In the genomic region with DNA sequence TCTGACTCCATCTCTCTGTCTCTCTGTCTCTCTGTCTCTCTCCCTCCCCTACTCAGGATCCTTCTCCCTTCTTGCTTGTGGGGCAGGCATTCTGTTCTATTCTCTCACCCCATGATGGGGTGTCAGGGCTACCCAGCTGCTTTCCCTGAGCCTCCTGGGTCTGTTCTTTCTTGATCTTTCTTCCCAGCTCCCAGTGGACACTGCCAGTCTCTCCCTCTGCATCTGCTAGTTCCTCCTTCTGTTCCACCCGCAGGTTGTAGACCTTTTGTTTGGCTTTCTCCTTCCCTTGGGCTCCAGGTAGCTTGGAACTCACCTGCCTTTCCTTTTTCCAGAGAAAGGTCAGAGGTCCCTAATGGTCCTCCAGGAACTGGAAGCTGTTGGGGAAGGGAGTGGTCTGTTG, we compare ENCODE assay signal across 10 mouse cellular contexts. TPM values are rescaled to one million over a fixed set of nuclear protein-coding genes. Genes with fewer than 3 reads are reported as not detected.
DNase-seq lines count a peak whose midpoint lies in the region; ATAC-seq and TF ChIP-seq lines count a peak whose summit lies in the region.
"Had no signal": no experiment of that assay in that cellular context is flagged by ENCODE, and none has a peak within 500 bp of the region (broad histone marks: within the 10 kb centered on the region; RNA-seq: fewer than 3 reads in every experiment).

No protein-coding gene starts in this region.

- ATAC-seq in heart, embryonic 12.5 days (ENCODE audit: insufficient number of reproducible peaks, low FRiP score): no peak
- ATAC-seq in hindbrain, embryonic 15.5 days (ENCODE audit: low FRiP score, low read depth): no peak
- no peak for ATAC-seq in midbrain, embryonic 12.5 days (ENCODE audit: low FRiP score, low read depth)

- H3K4me2 ChIP-seq in heart, embryonic 12.5 days: peak overlapping the region; percentile 94
- H3K4me2 ChIP-seq in hindbrain, embryonic 15.5 days: peak overlapping the region; percentile 92
- peak overlapping the region; percentile 80 for H3K4me2 ChIP-seq in midbrain, embryonic 12.5 days (replicated peaks)

- peaks cover 6% of the 10 kb centered on the region; the same call in 1 of the 2 replicates for H3K36me3 ChIP-seq in heart, embryonic 12.5 days
- H3K36me3 ChIP-seq in hindbrain, embryonic 15.5 days: peaks cover 20% of the 10 kb centered on the region; the same call in 1 of the 2 replicates
- H3K36me3 ChIP-seq in midbrain, embryonic 12.5 days: peaks cover 27% of the 10 kb centered on the region

- DNase-seq in heart, adult 8-10 months (ENCODE audit: low spot score): no peak
- DNase-seq in thymus, postnatal 36 days: no peak
- DNase-seq in urinary bladder, postnatal 10 days (ENCODE audit: low spot score): no peak
- no peak for DNase-seq in gastrocnemius, postnatal 10 days
- DNase-seq: B cell, adult 2 months; kidney, adult 9 months had no signal

- no peaks in the 10 kb centered on the region for H3K27me3 ChIP-seq in heart, embryonic 12.5 days (replicated peaks)
- H3K27me3 ChIP-seq in hindbrain, embryonic 15.5 days: no peaks in the 10 kb centered on the region
- no peaks in the 10 kb centered on the region for H3K27me3 ChIP-seq in midbrain, embryonic 12.5 days

- WGBS in heart, embryonic 12.5 days: 32% methylated on average over 1 of the region's 1 CpGs
- 23% methylated on average over 1 of the region's 1 CpGs for WGBS in hindbrain, embryonic 15.5 days
- WGBS in midbrain, embryonic 12.5 days: 46% methylated on average over 1 of the region's 1 CpGs

- H3K9ac ChIP-seq in heart, embryonic 12.5 days: peak overlapping the region; percentile 58
- peak overlapping the region; percentile 93 for H3K9ac ChIP-seq in hindbrain, embryonic 15.5 days
- peak overlapping the region; percentile 99 for H3K9ac ChIP-seq in midbrain, embryonic 12.5 days (replicated peaks)

- H3K27ac ChIP-seq in heart, embryonic 12.5 days (ENCODE audit: poor library complexity, severe bottlenecking): peak overlapping the region; percentile 68
- no peak overlapping the region for H3K27ac ChIP-seq in cortical plate, adult 2 months (ENCODE audit: insufficient read depth, low read length)
- peak overlapping the region; percentile 95 for H3K27ac ChIP-seq in hindbrain, embryonic 15.5 days (replicated peaks)
- H3K27ac ChIP-seq in midbrain, embryonic 12.5 days (replicated peaks): peak overlapping the region; percentile 76

- no peak for TF ChIP-seq CTCF in cortical plate, adult 2 months (IDR thresholded peaks at IDR 0.05; ENCODE audit: extremely low read depth, insufficient read depth, low read length)

- no peak for TF ChIP-seq POLR2A in cortical plate, adult 2 months (IDR thresholded peaks at IDR 0.05; ENCODE audit: extremely low read depth, insufficient read depth, low read length)

- peaks cover 64% of the 10 kb centered on the region for H3K4me1 ChIP-seq in heart, embryonic 12.5 days (replicated peaks)
- H3K4me1 ChIP-seq in cortical plate, adult 2 months (ENCODE audit: control insufficient read depth, insufficient read depth, low read length): peaks cover 4% of the 10 kb centered on the region; the same call in 1 of the 2 replicates
- H3K4me1 ChIP-seq in hindbrain, embryonic 15.5 days (replicated peaks): peaks cover 72% of the 10 kb centered on the region
- H3K4me1 ChIP-seq in midbrain, embryonic 12.5 days: peaks cover 62% of the 10 kb centered on the region

- no peaks in the 10 kb centered on the region for H3K9me3 ChIP-seq in heart, embryonic 12.5 days (replicated peaks)
- H3K9me3 ChIP-seq in hindbrain, embryonic 15.5 days: no peaks in the 10 kb centered on the region
- no peaks in the 10 kb centered on the region for H3K9me3 ChIP-seq in midbrain, embryonic 12.5 days

- H3K4me3 ChIP-seq in heart, embryonic 12.5 days: peak overlapping the region; percentile 78
- peak overlapping the region; percentile 50 for H3K4me3 ChIP-seq in cortical plate, adult 2 months (ENCODE audit: insufficient read depth, low read length)
- H3K4me3 ChIP-seq in hindbrain, embryonic 15.5 days: peak overlapping the region; percentile 76
- peak overlapping the region; percentile 85 for H3K4me3 ChIP-seq in midbrain, embryonic 12.5 days

RNA-seq across cellular contexts. Expression of a gene that starts 1.7 kb away (rescaled TPM):
- 14.8 and 16.5 TPM in 2 replicates for polyA plus RNA-seq in heart, embryonic 12.5 days (2016; fragmentation: Nextera tagmentation; extraction: Ambion mirVana)
- total RNA-seq in heart, adult 8-10 months (2022): 1 to 10 TPM in 2 of 4 experiments, under 1 TPM in 2; 0.72 to 1.1 (median 0.96) TPM
- 17.8 and 18.0 TPM in 2 replicates for polyA plus RNA-seq in cortical plate, adult 2 months (2012; rRNA removed)
- polyA plus RNA-seq in hindbrain, embryonic 15.5 days (2015; fragmentation: Nextera tagmentation; extraction: Ambion mirVana): 146 and 176 TPM in 2 replicates
- 93.5 and 100 TPM in 2 replicates for polyA plus RNA-seq in midbrain, embryonic 12.5 days (2016; fragmentation: Nextera tagmentation; extraction: Ambion mirVana)
- total RNA-seq in gastrocnemius, postnatal 10 days (2021): 1 to 10 TPM; 3.5 to 6.1 TPM

RNA-seq across cellular contexts. Expression of a gene that starts 20.6 kb away (rescaled TPM):
- polyA plus RNA-seq in heart, embryonic 12.5 days (2016; fragmentation: Nextera tagmentation; extraction: Ambion mirVana): 10.4 and 12.2 TPM in 2 replicates
- 10 to 100 TPM; 43.9 to 47.4 (median 45.6) TPM for total RNA-seq in heart, adult 8-10 months (2022)
- 284 and 326 TPM in 2 replicates for polyA plus RNA-seq in cortical plate, adult 2 months (2012; rRNA removed)
- 20.7 and 21.4 TPM in 2 replicates for polyA plus RNA-seq in hindbrain, embryonic 15.5 days (2015; fragmentation: Nextera tagmentation; extraction: Ambion mirVana)
- polyA plus RNA-seq in midbrain, embryonic 12.5 days (2016; fragmentation: Nextera tagmentation; extraction: Ambion mirVana): 15.7 and 17.7 TPM in 2 replicates
- total RNA-seq in gastrocnemius, postnatal 10 days (2021): 10 to 100 TPM; 46.8 to 54.9 TPM

RNA-seq across cellular contexts. Expression of a gene that starts 29.7 kb away (rescaled TPM):
- polyA plus RNA-seq in heart, embryonic 12.5 days (2016; fragmentation: Nextera tagmentation; extraction: Ambion mirVana): 65.1 and 68.3 TPM in 2 replicates
- total RNA-seq in heart, adult 8-10 months (2022): 100 to 1,000 TPM; 469 to 545 (median 504) TPM
- polyA plus RNA-seq in cortical plate, adult 2 months (2012; rRNA removed): 106 TPM in 2 replicates
- polyA plus RNA-seq in hindbrain, embryonic 15.5 days (2015; fragmentation: Nextera tagmentation; extraction: Ambion mirVana): 26.2 and 33.4 TPM in 2 replicates
- 19.1 and 22.7 TPM in 2 replicates for polyA plus RNA-seq in midbrain, embryonic 12.5 days (2016; fragmentation: Nextera tagmentation; extraction: Ambion mirVana)
- 100 to 1,000 TPM; 345 to 347 TPM for total RNA-seq in gastrocnemius, postnatal 10 days (2021)

RNA-seq across cellular contexts. Expression of a gene that starts 35.3 kb away (rescaled TPM):
- polyA plus RNA-seq in heart, embryonic 12.5 days (2016; fragmentation: Nextera tagmentation; extraction: Ambion mirVana): 20.6 and 26.6 TPM in 2 replicates
- 100 to 1,000 TPM; 202 to 221 (median 208) TPM for total RNA-seq in heart, adult 8-10 months (2022)
- polyA plus RNA-seq in cortical plate, adult 2 months (2012; rRNA removed): 1.6 and 1.8 TPM in 2 replicates
- 0.19 TPM in 1 of 2 replicates, not detected in the other for polyA plus RNA-seq in hindbrain, embryonic 15.5 days (2015; fragmentation: Nextera tagmentation; extraction: Ambion mirVana)
- not detected in 2 replicates for polyA plus RNA-seq in midbrain, embryonic 12.5 days (2016; fragmentation: Nextera tagmentation; extraction: Ambion mirVana)
- total RNA-seq in gastrocnemius, postnatal 10 days (2021): 100 to 1,000 TPM; 185 to 194 TPM

RNA-seq across cellular contexts. Expression of a gene that starts 44.0 kb away (rescaled TPM):
- polyA plus RNA-seq in heart, embryonic 12.5 days (2016; fragmentation: Nextera tagmentation; extraction: Ambion mirVana): 0.30 TPM in 1 of 2 replicates, not detected in the other
- total RNA-seq in heart, adult 8-10 months (2022): not detected
- polyA plus RNA-seq in cortical plate, adult 2 months (2012; rRNA removed): not detected in 2 replicates
- polyA plus RNA-seq in hindbrain, embryonic 15.5 days (2015; fragmentation: Nextera tagmentation; extraction: Ambion mirVana): not detected in 2 replicates
- polyA plus RNA-seq in midbrain, embryonic 12.5 days (2016; fragmentation: Nextera tagmentation; extraction: Ambion mirVana): not detected in 2 replicates
- not detected for total RNA-seq in gastrocnemius, postnatal 10 days (2021)

Comparison
In these comparisons a context has a peak if more than half of its experiments do, and no peak if none do; other contexts are left out.
1. RNA of a gene that starts 20.6 kb away (polyA plus RNA-seq): 284 to 326 TPM in cortical plate, adult 2 months; 20.7 to 21.4 TPM in hindbrain, embryonic 15.5 days, 15.7 to 17.7 TPM in midbrain, embryonic 12.5 days and 10.4 to 12.2 TPM in heart, embryonic 12.5 days; every median in the first group is over 10 times any median in the second.
2. Peak in every context shown above with its lines, with median percentiles within 50 percentile points of each other: H3K4me2 ChIP-seq, H3K4me3 ChIP-seq and H3K9ac ChIP-seq.